22 mouse cellular contexts compared by ENCODE assay signal in genomic region chr8:92901107-92901506, GRCm38 (mm10). TPM values are rescaled to one million over a fixed set of nuclear protein-coding genes. Genes with fewer than 3 reads are reported as not detected.
"Had no signal": no experiment of that assay in that cellular context is flagged by ENCODE, and none has a peak within 500 bp of the region (broad histone marks: within the 10 kb centered on the region; RNA-seq: fewer than 3 reads in every experiment).

Capns2 (plus strand) TSS chr8:92901407.

- ATAC-seq: liver, postnatal 0 days; lung, postnatal 0 days; midbrain, embryonic 16.5 days had no signal

- H3K4me3 ChIP-seq: liver, embryonic 15.5 days; lung, embryonic 15.5 days; megakaryocyte, embryonic 14.5 days; midbrain, embryonic 12.5 days; myocyte; neural tube, embryonic 13.5 days; neural tube, embryonic 15.5 days had no signal

- H3K9me3 ChIP-seq: liver, embryonic 15.5 days; lung, embryonic 15.5 days; midbrain, embryonic 12.5 days; neural tube, embryonic 13.5 days; neural tube, embryonic 15.5 days had no signal

- H3K9ac ChIP-seq: liver, embryonic 15.5 days; liver, postnatal 0 days; lung, embryonic 15.5 days; midbrain, embryonic 12.5 days; neural tube, embryonic 13.5 days; neural tube, embryonic 15.5 days had no signal

- DNase-seq: liver, postnatal 0 days; lung, adult 2 months; lung, postnatal 14 days; lung, postnatal 36 days; midbrain, embryonic 14.5 days; right cerebral cortex, postnatal 25 days; right cerebral cortex, postnatal 4 days; spleen, adult 18-20 months; thymus, adult 18-20 months; thymus, postnatal 14 days; thymus, postnatal 36 days had no signal

- H3K27me3 ChIP-seq: liver, embryonic 15.5 days; lung, embryonic 15.5 days; megakaryocyte, embryonic 14.5 days; midbrain, embryonic 12.5 days; neural tube, embryonic 13.5 days; neural tube, embryonic 15.5 days had no signal

- H3K4me1 ChIP-seq: liver, embryonic 15.5 days; lung, embryonic 15.5 days; megakaryocyte, embryonic 14.5 days; midbrain, embryonic 12.5 days; neural tube, embryonic 13.5 days had no signal

- H3K27ac ChIP-seq: liver, embryonic 15.5 days; lung, embryonic 15.5 days; macrophage; midbrain, embryonic 12.5 days; neural tube, embryonic 13.5 days; neural tube, embryonic 15.5 days had no signal

- H3K36me3 ChIP-seq: liver, embryonic 15.5 days; lung, embryonic 15.5 days; midbrain, embryonic 12.5 days; neural tube, embryonic 15.5 days had no signal

- H3K4me2 ChIP-seq: liver, embryonic 15.5 days; lung, embryonic 15.5 days; midbrain, embryonic 12.5 days; neural tube, embryonic 13.5 days; neural tube, embryonic 15.5 days had no signal

RNA-seq across cellular contexts. Expression of gene Capns2, which starts in this region (rescaled TPM):
- polyA plus RNA-seq: liver, postnatal 0 days; lung, postnatal 0 days; macrophage; small intestine, adult 2 months had no signal
